Mouse (Mus musculus): Measurements from ENCODE around the gene Pycr2. TPM values are rescaled to one million over a fixed set of nuclear protein-coding genes. Genes with fewer than 3 reads are reported as not detected.

The Pycr2 gene
- polyA plus RNA-seq, 1 experiment: 40.2 TPM

GRCm38 (mm10) chr1:180919686-180920085 lies 15.6 kb downstream of the Pycr2 start:
- 36% methylated on average over 8 of the region's 8 CpGs for WGBS
- no peak for TF ChIP-seq POLR2A (IDR thresholded peaks at IDR 0.05; ENCODE audit: borderline replicate concordance, insufficient read depth, low read length)
- TF ChIP-seq CTCF (IDR thresholded peaks at IDR 0.05; ENCODE audit: borderline replicate concordance, insufficient read depth, low read depth, low read length): 0 out of 2 replicates have a peak, but pooled peaks have one; percentile 17
- H3K4me1 ChIP-seq (ENCODE audit: control insufficient read depth, insufficient read depth, low read length): no peaks in the 10 kb centered on the region

GRCm38 (mm10) chr1:180922273-180923048 lies 18.4 kb downstream of the Pycr2 start:
- Histone ChIP-seq H3K27me3 (ENCODE audit: control insufficient read depth, insufficient read depth, low read length) (no peaks in the 10 kb centered on the region), H3K4me1 (ENCODE audit: control insufficient read depth, insufficient read depth, low read length) (no peaks in the 10 kb centered on the region), H3K4me3 (replicated peaks; ENCODE audit: insufficient read depth, low read depth, low read length) (no peak overlapping the region), H3K27ac (ENCODE audit: insufficient read depth, low read length) (no peak overlapping the region)
- WGBS: 74% methylated on average over 6 of the region's 6 CpGs
- no peak for TF ChIP-seq CTCF (IDR thresholded peaks at IDR 0.05; ENCODE audit: borderline replicate concordance, insufficient read depth, low read depth, low read length)
- no peak for TF ChIP-seq POLR2A (IDR thresholded peaks at IDR 0.05; ENCODE audit: borderline replicate concordance, insufficient read depth, low read length)
- no peak for DNase-seq

More at GRCm38 (mm10) chr1:180919686-180920085, 15.6 kb downstream of the Pycr2 start:
- Histone ChIP-seq H3K27me3 (ENCODE audit: control insufficient read depth, insufficient read depth, low read length) (no peaks in the 10 kb centered on the region), H3K4me3 (replicated peaks; ENCODE audit: insufficient read depth, low read depth, low read length) (no peak overlapping the region), H3K27ac (ENCODE audit: insufficient read depth, low read length) (no peak overlapping the region)
- no peak for DNase-seq

- no peak for DNase-seq
- Histone ChIP-seq H3K27me3 (ENCODE audit: control insufficient read depth, insufficient read depth, low read length) (no peaks in the 10 kb centered on the region), H3K4me1 (ENCODE audit: control insufficient read depth, insufficient read depth, low read length) (no peaks in the 10 kb centered on the region), H3K27ac (ENCODE audit: insufficient read depth, low read length) (no peak overlapping the region), H3K4me3 (replicated peaks; ENCODE audit: insufficient read depth, low read depth, low read length) (no peak overlapping the region)
- no peak for TF ChIP-seq POLR2A (IDR thresholded peaks at IDR 0.05; ENCODE audit: borderline replicate concordance, insufficient read depth, low read length)
- no peak for TF ChIP-seq CTCF (IDR thresholded peaks at IDR 0.05; ENCODE audit: borderline replicate concordance, insufficient read depth, low read depth, low read length)
- WGBS: 62% methylated on average over 2 of the region's 2 CpGs
Measured at GRCm38 (mm10) chr1:180924737-180925136, 20.6 kb downstream of the Pycr2 start.

GRCm38 (mm10) chr1:180926286-180926685 lies 22.2 kb downstream of the Pycr2 start:
- DNase-seq: no peak
- TF ChIP-seq POLR2A (IDR thresholded peaks at IDR 0.05; ENCODE audit: borderline replicate concordance, insufficient read depth, low read length): no peak
- no peak for TF ChIP-seq CTCF (IDR thresholded peaks at IDR 0.05; ENCODE audit: borderline replicate concordance, insufficient read depth, low read depth, low read length)
- Histone ChIP-seq H3K27ac (ENCODE audit: insufficient read depth, low read length) (no peak overlapping the region), H3K27me3 (ENCODE audit: control insufficient read depth, insufficient read depth, low read length) (no peaks in the 10 kb centered on the region), H3K4me3 (replicated peaks; ENCODE audit: insufficient read depth, low read depth, low read length) (no peak overlapping the region), H3K4me1 (ENCODE audit: control insufficient read depth, insufficient read depth, low read length) (no peaks in the 10 kb centered on the region)
- WGBS: 77% methylated on average over 4 of the region's 4 CpGs

- H3K4me3 ChIP-seq (replicated peaks; ENCODE audit: insufficient read depth, low read depth, low read length): no peak overlapping the region
- DNase-seq: no peak
- H3K4me1 ChIP-seq (ENCODE audit: control insufficient read depth, insufficient read depth, low read length): no peaks in the 10 kb centered on the region
- 82% methylated on average over 2 of the region's 2 CpGs for whole genome bisulfite sequencing
- H3K27ac ChIP-seq (ENCODE audit: insufficient read depth, low read length): no peak overlapping the region
- TF ChIP-seq CTCF (IDR thresholded peaks at IDR 0.05; ENCODE audit: borderline replicate concordance, insufficient read depth, low read depth, low read length) (no peak), POLR2A (IDR thresholded peaks at IDR 0.05; ENCODE audit: borderline replicate concordance, insufficient read depth, low read length) (no peak)
- H3K27me3 ChIP-seq (ENCODE audit: control insufficient read depth, insufficient read depth, low read length): no peaks in the 10 kb centered on the region
Measured at GRCm38 (mm10) chr1:180929599-180929998, 25.5 kb downstream of the Pycr2 start.

- no peaks in the 10 kb centered on the region for H3K4me1 ChIP-seq (ENCODE audit: control insufficient read depth, insufficient read depth, low read length)
- no peak for DNase-seq
- no peak overlapping the region for H3K4me3 ChIP-seq (replicated peaks; ENCODE audit: insufficient read depth, low read depth, low read length)
- WGBS: 53% methylated on average over 3 of the region's 3 CpGs
- H3K27ac ChIP-seq (ENCODE audit: insufficient read depth, low read length): no peak overlapping the region
- no peaks in the 10 kb centered on the region for H3K27me3 ChIP-seq (ENCODE audit: control insufficient read depth, insufficient read depth, low read length)
- TF ChIP-seq CTCF (IDR thresholded peaks at IDR 0.05; ENCODE audit: borderline replicate concordance, insufficient read depth, low read depth, low read length): no peak
- no peak for TF ChIP-seq POLR2A (IDR thresholded peaks at IDR 0.05; ENCODE audit: borderline replicate concordance, insufficient read depth, low read length)
Measured at GRCm38 (mm10) chr1:180931106-180931505, 27.0 kb downstream of the Pycr2 start.

- no peaks in the 10 kb centered on the region for H3K4me1 ChIP-seq (ENCODE audit: control insufficient read depth, insufficient read depth, low read length)
- no peak overlapping the region for H3K4me3 ChIP-seq (replicated peaks; ENCODE audit: insufficient read depth, low read depth, low read length)
- TF ChIP-seq CTCF (IDR thresholded peaks at IDR 0.05; ENCODE audit: borderline replicate concordance, insufficient read depth, low read depth, low read length): no peak
- no peak for TF ChIP-seq POLR2A (IDR thresholded peaks at IDR 0.05; ENCODE audit: borderline replicate concordance, insufficient read depth, low read length)
- no peaks in the 10 kb centered on the region for H3K27me3 ChIP-seq (ENCODE audit: control insufficient read depth, insufficient read depth, low read length)
- 24% methylated on average over 6 of the region's 6 CpGs for WGBS
- H3K27ac ChIP-seq (ENCODE audit: insufficient read depth, low read length): no peak overlapping the region
- no peak for DNase-seq
Measured at GRCm38 (mm10) chr1:180933659-180934058, 29.6 kb downstream of the Pycr2 start.

Measured in cerebellum, adult 2 months (tissue).